Mouse (Mus musculus) hindbrain, postnatal 0 days (tissue): ENCODE results near the gene Olfr259. TPM values are rescaled to one million over a fixed set of nuclear protein-coding genes. Genes with fewer than 3 reads are reported as not detected.

Experiments
- ATAC-seq: fragments of 200-750 bp; cut with Nextera tagmentation; 2 replicates; pipeline ENCODE4 v1.8.0; 2017; ENCODE audit warnings: mild to moderate bottlenecking, moderate TSS enrichment, moderate library complexity
- DNase-seq: peaks from one replicate; pipeline ENCODE4 v3.0.0-alpha.2; 2015; ENCODE audit warnings: low spot score
- H3K27ac ChIP-seq: fragments of 300-500 bp; sonication (generic); 2 replicates; pipeline ENCODE4 v1.5.1; 2014; ENCODE audit warnings: mild to moderate bottlenecking
- H3K27me3 ChIP-seq: fragments of 300-500 bp; sonication (generic); 2 replicates; pipeline ENCODE4 v1.6.1; 2014; ENCODE audit warnings: low read length, mixed read lengths; ENCODE audit not compliant: insufficient read depth
- H3K36me3 ChIP-seq: fragments of 300-500 bp; sonication (generic); 2 replicates; pipeline ENCODE4 v1.6.1; 2014; ENCODE audit warnings: low read length, mixed read lengths; ENCODE audit not compliant: insufficient read depth
- H3K4me1 ChIP-seq: fragments of 300-500 bp; sonication (generic); 2 replicates; pipeline ENCODE4 v1.6.1; 2014; ENCODE audit warnings: antibody characterized with exemption, low read length, mixed read lengths; ENCODE audit not compliant: insufficient read depth
- H3K4me2 ChIP-seq: fragments of 300-500 bp; sonication (generic); 2 replicates; pipeline ENCODE4 v1.6.1; 2014; ENCODE audit warnings: low read depth, mild to moderate bottlenecking, low read length, moderate library complexity, mixed read lengths
- H3K4me3 ChIP-seq: fragments of 300-500 bp; sonication (generic); 2 replicates; pipeline ENCODE4 v1.5.1; 2014; ENCODE audit warnings: low read length
- H3K9ac ChIP-seq: fragments of 300-500 bp; sonication (generic); replicated peaks from 2 replicates; pipeline ENCODE4 v1.6.1; 2014; ENCODE audit warnings: mild to moderate bottlenecking, low read length, moderate library complexity, mixed read lengths
- H3K9me3 ChIP-seq: fragments of 300-500 bp; sonication (generic); 2 replicates; pipeline ENCODE4 v1.6.1; 2016; ENCODE audit warnings: low read length, mixed read lengths
- CTCF ChIP-seq: IDR thresholded peaks from 2 replicates; pipeline ENCODE4 v1.5.1; 2016; ENCODE audit warnings: antibody characterized with exemption, control low read depth, low read depth
- WGBS: fragments of 180-500 bp; shearing (Covaris S2); extraction: QIAGEN DNeasy Blood & Tissue Kit; methylation state at CpG from one replicate; pipeline ENCODE4 v1.1.7; 2014; 5-methylcytosine and 5-hydroxymethylcytosine counted together
- polyA plus RNA-seq: library from polyadenylated mRNA; unstranded; fragments of >200 nt; fragmentation: Nextera tagmentation; extraction: Ambion mirVana; gene quantifications from 2 replicates; pipeline ENCODE4 v1.2.1, GENCODE M21; 2015
- total RNA-seq: library from RNA; depleted of rRNA; stranded (reverse); fragments of >200 nt; gene quantifications from 2 replicates; pipeline ENCODE4 v1.2.3, GENCODE M21; 2014; rRNA removed

The Olfr259 gene
- total RNA-seq: not detected in 2 replicates
- not detected in 2 replicates for polyA plus RNA-seq

DNA sequence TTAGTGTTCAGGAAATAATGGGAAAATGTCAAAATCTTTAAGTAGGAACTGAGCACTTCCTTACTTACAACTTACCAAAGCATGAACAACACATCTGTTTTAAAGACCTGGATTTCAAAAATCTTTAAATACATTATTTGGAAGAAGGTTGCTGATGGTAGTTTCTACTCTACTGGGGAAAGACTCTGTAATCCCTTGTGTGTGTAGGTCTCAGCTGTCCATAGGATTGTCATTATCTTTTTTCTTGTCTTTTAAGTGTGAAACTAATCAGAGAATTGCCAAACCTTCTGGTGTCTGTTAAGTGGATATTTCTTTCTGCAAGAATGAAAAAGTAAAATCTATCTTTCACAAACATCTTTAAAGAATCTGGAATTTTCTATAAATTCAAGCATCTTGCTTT lies at the start of gene Olfr259:
Olfr259 (minus strand) TSS at position 101 of the 400 bp plus-strand sequence.
- Histone ChIP-seq H3K36me3 (no peaks in the 10 kb centered on the region), H3K4me3 (no peak within 1 kb of the TSS), H3K4me1 (no peaks in the 10 kb centered on the region), H3K27ac (no peak within 1 kb of the TSS), H3K27me3 (no peaks in the 10 kb centered on the region), H3K4me2 (no peak within 1 kb of the TSS), H3K9ac (no peak within 1 kb of the TSS), H3K9me3 (no peaks in the 10 kb centered on the region)
- TF ChIP-seq CTCF: no peak
- ATAC-seq (no peak), DNase-seq (no peak)

DNA sequence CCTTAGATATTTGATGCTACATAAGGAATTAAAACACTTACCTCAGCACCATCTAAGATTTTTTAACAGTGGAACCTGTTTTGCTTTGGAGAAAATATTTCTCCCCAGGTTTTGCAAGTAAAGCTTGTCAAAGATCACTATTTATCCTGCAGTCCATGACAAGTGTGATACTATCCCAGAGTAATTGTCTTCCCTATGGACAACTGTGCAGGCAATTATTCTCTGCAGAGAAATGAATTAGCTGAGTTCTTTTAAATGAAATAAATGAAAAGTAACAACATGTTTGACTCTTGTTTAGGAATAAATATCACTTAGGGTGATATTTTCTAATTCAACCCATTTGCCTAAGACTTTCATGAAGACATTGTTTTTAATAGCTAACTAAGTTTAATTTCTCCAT lies 38.2 kb upstream of the Olfr259 start, which contains the start of gene Olfr1111:
Olfr1111 (minus strand) TSS at position 101 of the 400 bp plus-strand sequence.
- no peak within 1 kb of the TSS for H3K27ac ChIP-seq
- H3K27me3 ChIP-seq: no peaks in the 10 kb centered on the region
- no peak for TF ChIP-seq CTCF
- no peak within 1 kb of the TSS for H3K4me2 ChIP-seq
- DNase-seq (no peak), ATAC-seq (no peak)
- no peaks in the 10 kb centered on the region for H3K4me1 ChIP-seq
- H3K36me3 ChIP-seq: no peaks in the 10 kb centered on the region
- no peaks in the 10 kb centered on the region for H3K9me3 ChIP-seq
- no peak within 1 kb of the TSS for H3K9ac ChIP-seq
- H3K4me3 ChIP-seq: no peak within 1 kb of the TSS

DNA sequence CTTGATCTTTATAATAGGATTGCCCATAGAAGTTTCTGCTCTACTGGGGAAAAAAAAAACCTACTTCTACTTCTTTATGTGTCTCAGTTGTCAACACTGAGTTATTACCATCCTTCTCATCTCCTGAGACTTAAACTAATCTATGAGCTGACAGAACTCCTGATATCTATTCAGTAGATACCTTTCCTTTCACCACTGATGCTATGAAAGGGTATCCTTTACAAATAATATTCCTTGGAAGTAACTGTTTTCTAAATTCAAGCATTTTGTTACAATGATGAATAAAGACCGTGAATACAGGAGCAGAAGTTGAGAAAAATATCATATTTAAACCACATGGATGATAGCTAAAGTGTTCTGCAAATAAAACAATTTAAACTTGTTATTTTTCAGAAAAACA lies 25.8 kb upstream of the Olfr259 start, which contains the start of gene Olfr1110:
Olfr1110 (minus strand) TSS at position 101 of the 400 bp plus-strand sequence.
- 75% methylated on average over 1 of the region's 1 CpGs for WGBS
- Histone ChIP-seq H3K27me3 (no peaks in the 10 kb centered on the region), H3K9ac (no peak within 1 kb of the TSS), H3K27ac (no peak within 1 kb of the TSS), H3K4me3 (no peak within 1 kb of the TSS), H3K4me2 (no peak within 1 kb of the TSS), H3K36me3 (no peaks in the 10 kb centered on the region), H3K9me3 (no peaks in the 10 kb centered on the region), H3K4me1 (no peaks in the 10 kb centered on the region)
- DNase-seq (no peak), ATAC-seq (no peak)
- no peak for TF ChIP-seq CTCF

DNA sequence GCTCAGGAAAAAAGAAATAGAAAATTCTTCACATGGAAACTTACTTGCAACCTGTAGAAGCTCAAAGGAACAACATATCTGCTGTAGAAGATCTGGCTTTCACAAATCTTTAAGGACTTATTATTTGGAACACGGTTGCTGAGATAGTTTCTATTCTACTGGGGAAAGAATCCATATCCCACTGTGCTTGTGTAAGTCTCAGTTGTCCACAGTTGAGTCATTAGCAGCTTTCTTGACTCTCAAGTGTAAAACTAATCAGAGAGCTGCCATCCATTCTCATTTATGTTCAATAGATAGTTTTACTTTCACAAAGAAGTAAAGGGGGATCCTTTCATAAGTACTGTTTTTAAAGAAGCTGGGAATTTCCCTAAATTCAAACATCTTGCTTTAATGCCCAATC lies 18.5 kb downstream of the Olfr259 start, which contains the start of gene Olfr1109:
Olfr1109 (minus strand) TSS at position 101 of the 400 bp plus-strand sequence.
- Histone ChIP-seq H3K9ac (no peak within 1 kb of the TSS), H3K4me2 (no peak within 1 kb of the TSS), H3K4me3 (no peak within 1 kb of the TSS), H3K27me3 (no peaks in the 10 kb centered on the region), H3K36me3 (no peaks in the 10 kb centered on the region), H3K27ac (no peak within 1 kb of the TSS), H3K9me3 (no peaks in the 10 kb centered on the region), H3K4me1 (no peaks in the 10 kb centered on the region)
- no peak for ATAC-seq
- no peak for DNase-seq
- WGBS: 50% methylated on average over 1 of the region's 1 CpGs
- TF ChIP-seq CTCF: no peak

DNA sequence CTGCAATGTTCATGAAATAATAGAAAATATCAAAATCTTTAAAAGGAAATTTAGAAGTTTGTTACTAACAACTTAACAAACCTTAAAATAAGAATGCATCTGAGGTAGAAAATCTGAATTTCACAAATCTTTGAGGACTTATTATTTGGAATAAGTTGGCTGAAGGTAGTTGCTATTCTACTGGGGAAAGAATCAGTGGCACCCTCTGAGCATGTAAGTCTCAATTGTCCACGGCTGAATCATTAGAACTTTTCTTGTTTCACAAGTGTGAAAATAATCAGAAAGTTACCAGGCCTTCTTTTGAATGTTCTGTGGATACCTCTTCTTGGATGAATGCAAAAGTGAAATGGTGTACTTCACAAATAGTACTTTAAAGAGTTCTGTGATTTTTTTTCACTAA lies 38.6 kb downstream of the Olfr259 start, which contains the start of gene Olfr1107:
Olfr1107 (minus strand) TSS at position 101 of the 400 bp plus-strand sequence.
- no peaks in the 10 kb centered on the region for H3K9me3 ChIP-seq
- no peak within 1 kb of the TSS for H3K27ac ChIP-seq
- ATAC-seq: no peak
- WGBS: 80% methylated on average over 1 of the region's 1 CpGs
- H3K9ac ChIP-seq: no peak within 1 kb of the TSS
- no peaks in the 10 kb centered on the region for H3K36me3 ChIP-seq
- H3K4me3 ChIP-seq: no peak within 1 kb of the TSS
- no peaks in the 10 kb centered on the region for H3K4me1 ChIP-seq
- no peak for DNase-seq
- H3K4me2 ChIP-seq: no peak within 1 kb of the TSS
- no peaks in the 10 kb centered on the region for H3K27me3 ChIP-seq
- TF ChIP-seq CTCF: no peak

Other genes with a start within 250 kb of the Olfr259 start
- not detected in 2 replicates for gene Gm13723, start 239.8 kb downstream of the Olfr259 start, total RNA-seq
- gene Gm13723, start 239.8 kb downstream of the Olfr259 start, polyA plus RNA-seq: not detected in 2 replicates
- gene Olfr1097, start 222.4 kb downstream of the Olfr259 start, total RNA-seq: not detected in 2 replicates
- not detected in 2 replicates for gene Olfr1097, start 222.4 kb downstream of the Olfr259 start, polyA plus RNA-seq
- gene Olfr1098, start 190.0 kb downstream of the Olfr259 start, total RNA-seq: not detected in 2 replicates
- gene Olfr1098, start 190.0 kb downstream of the Olfr259 start, polyA plus RNA-seq: not detected in 2 replicates
- gene Olfr1099, start 153.9 kb downstream of the Olfr259 start, total RNA-seq: not detected in 2 replicates
- gene Olfr1099, start 153.9 kb downstream of the Olfr259 start, polyA plus RNA-seq: not detected in 2 replicates
- not detected in 2 replicates for gene Olfr1100, start 134.6 kb downstream of the Olfr259 start, total RNA-seq
- not detected in 2 replicates for gene Olfr1100, start 134.6 kb downstream of the Olfr259 start, polyA plus RNA-seq
- not detected in 2 replicates for gene Olfr1101, start 123.3 kb downstream of the Olfr259 start, total RNA-seq
- gene Olfr1101, start 123.3 kb downstream of the Olfr259 start, polyA plus RNA-seq: not detected in 2 replicates
- gene Olfr1102, start 116.2 kb downstream of the Olfr259 start, total RNA-seq: not detected in 2 replicates
- gene Olfr1102, start 116.2 kb downstream of the Olfr259 start, polyA plus RNA-seq: not detected in 2 replicates
- not detected in 2 replicates for gene Olfr1104, start 87.5 kb downstream of the Olfr259 start, total RNA-seq
- not detected in 2 replicates for gene Olfr1104, start 87.5 kb downstream of the Olfr259 start, polyA plus RNA-seq
- gene Olfr1105, start 78.0 kb downstream of the Olfr259 start, total RNA-seq: not detected in 2 replicates
- gene Olfr1105, start 78.0 kb downstream of the Olfr259 start, polyA plus RNA-seq: not detected in 2 replicates
- not detected in 2 replicates for gene Olfr1106, start 62.3 kb downstream of the Olfr259 start, total RNA-seq
- gene Olfr1106, start 62.3 kb downstream of the Olfr259 start, polyA plus RNA-seq: not detected in 2 replicates
- not detected in 2 replicates for gene Olfr1107, start 38.8 kb downstream of the Olfr259 start, total RNA-seq
- not detected in 2 replicates for gene Olfr1107, start 38.8 kb downstream of the Olfr259 start, polyA plus RNA-seq
- not detected in 2 replicates for gene Olfr1109, start 18.6 kb downstream of the Olfr259 start, total RNA-seq
- not detected in 2 replicates for gene Olfr1109, start 18.6 kb downstream of the Olfr259 start, polyA plus RNA-seq
- not detected in 2 replicates for gene Olfr1110, start 25.7 kb upstream of the Olfr259 start, total RNA-seq
- gene Olfr1110, start 25.7 kb upstream of the Olfr259 start, polyA plus RNA-seq: not detected in 2 replicates
- not detected in 2 replicates for gene Olfr1111, start 38.1 kb upstream of the Olfr259 start, total RNA-seq
- not detected in 2 replicates for gene Olfr1111, start 38.1 kb upstream of the Olfr259 start, polyA plus RNA-seq
- not detected in 2 replicates for gene Olfr1112, start 73.2 kb upstream of the Olfr259 start, total RNA-seq
- not detected in 2 replicates for gene Olfr1112, start 73.2 kb upstream of the Olfr259 start, polyA plus RNA-seq
- not detected in 2 replicates for gene Olfr1113, start 94.4 kb upstream of the Olfr259 start, total RNA-seq
- not detected in 2 replicates for gene Olfr1113, start 94.4 kb upstream of the Olfr259 start, polyA plus RNA-seq
- not detected in 2 replicates for gene Olfr1115, start 133.4 kb upstream of the Olfr259 start, total RNA-seq
- gene Olfr1115, start 133.4 kb upstream of the Olfr259 start, polyA plus RNA-seq: not detected in 2 replicates
- not detected in 2 replicates for gene Olfr1116, start 153.0 kb upstream of the Olfr259 start, total RNA-seq
- not detected in 2 replicates for gene Olfr1116, start 153.0 kb upstream of the Olfr259 start, polyA plus RNA-seq
- gene Olfr1118, start 193.0 kb upstream of the Olfr259 start, total RNA-seq: not detected in 2 replicates
- gene Olfr1118, start 193.0 kb upstream of the Olfr259 start, polyA plus RNA-seq: not detected in 2 replicates
- gene Olfr1120, start 240.2 kb upstream of the Olfr259 start, total RNA-seq: not detected in 2 replicates
- not detected in 2 replicates for gene Olfr1120, start 240.2 kb upstream of the Olfr259 start, polyA plus RNA-seq